Mouse (Mus musculus) ovary, postnatal 14 days (tissue): ENCODE measurements around the gene Lhfpl3.

ENCODE experiments used
- DNase-seq: peaks from one replicate; pipeline ENCODE4 v3.0.0; 2022; ENCODE audit warnings: low spot score

Gene Lhfpl3

DNA sequence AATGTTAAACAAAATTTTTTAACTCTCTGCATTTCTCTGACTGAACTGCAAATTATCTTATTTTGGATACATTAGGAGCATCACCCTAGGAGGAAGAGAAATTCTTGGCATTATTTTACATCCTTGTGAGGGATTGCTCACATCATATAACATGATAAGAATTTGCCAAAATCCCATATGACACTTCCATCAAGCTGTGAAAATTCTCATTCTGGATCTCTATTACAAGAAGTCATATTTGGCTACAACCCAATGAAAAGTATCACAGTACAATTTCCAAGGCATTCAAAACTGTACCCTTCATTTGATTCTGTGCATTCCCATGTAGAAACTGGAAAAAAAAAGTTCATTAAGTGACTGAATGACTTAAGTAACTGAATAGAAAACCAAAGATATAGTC, 180.3 kb downstream of the Lhfpl3 start:
- DNase-seq: no peak

- DNase-seq: no peak
Observed at GRCm38 (mm10) chr5:22928746-22929145, 182.9 kb downstream of the Lhfpl3 start.

GRCm38 (mm10) chr5:22943306-22943705, 197.4 kb downstream of the Lhfpl3 start:
- DNase-seq: peak; percentile 7

DNA sequence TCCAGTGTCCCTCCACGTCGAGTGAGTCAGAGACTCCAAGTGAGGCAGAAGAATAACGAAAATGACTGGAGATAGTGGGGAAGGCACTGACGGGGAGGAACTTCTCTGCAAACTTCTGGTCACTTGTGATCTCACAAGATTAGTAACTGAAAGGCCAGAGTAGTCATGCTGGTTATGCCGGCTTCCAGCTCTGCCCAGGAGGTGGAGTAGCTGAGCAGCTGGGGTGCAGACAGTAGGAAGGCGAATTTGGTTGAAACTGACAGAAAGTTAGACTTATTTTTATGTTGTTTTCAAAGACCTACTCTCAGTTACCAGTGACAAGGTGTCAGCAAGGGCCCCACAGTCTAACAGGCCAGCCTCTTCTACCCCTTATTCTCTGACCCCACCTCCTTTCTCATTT, 217.4 kb downstream of the Lhfpl3 start:
- DNase-seq: no peak

DNA sequence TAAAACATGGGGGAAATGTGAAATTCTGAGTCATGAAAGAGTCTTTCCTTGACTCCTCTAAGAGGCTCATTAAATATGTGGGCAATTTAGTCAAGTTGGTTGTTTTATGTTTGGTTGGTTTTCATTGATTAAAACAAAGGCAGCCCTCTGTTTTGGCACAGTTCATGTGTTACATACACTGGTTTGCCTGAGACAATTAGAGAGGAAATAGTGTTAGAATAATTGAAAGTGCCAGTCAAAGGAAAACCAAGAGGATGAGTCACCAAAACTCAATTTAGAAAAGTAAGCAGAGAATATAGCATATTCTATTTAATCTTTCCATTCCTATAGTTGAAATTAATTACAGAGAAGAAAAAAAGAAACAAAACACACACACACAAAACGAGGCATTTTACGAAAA, 240.9 kb downstream of the Lhfpl3 start:
- no peak for DNase-seq

GRCm38 (mm10) chr5:22999811-23000210, 254.0 kb downstream of the Lhfpl3 start:
- no peak for DNase-seq

DNA sequence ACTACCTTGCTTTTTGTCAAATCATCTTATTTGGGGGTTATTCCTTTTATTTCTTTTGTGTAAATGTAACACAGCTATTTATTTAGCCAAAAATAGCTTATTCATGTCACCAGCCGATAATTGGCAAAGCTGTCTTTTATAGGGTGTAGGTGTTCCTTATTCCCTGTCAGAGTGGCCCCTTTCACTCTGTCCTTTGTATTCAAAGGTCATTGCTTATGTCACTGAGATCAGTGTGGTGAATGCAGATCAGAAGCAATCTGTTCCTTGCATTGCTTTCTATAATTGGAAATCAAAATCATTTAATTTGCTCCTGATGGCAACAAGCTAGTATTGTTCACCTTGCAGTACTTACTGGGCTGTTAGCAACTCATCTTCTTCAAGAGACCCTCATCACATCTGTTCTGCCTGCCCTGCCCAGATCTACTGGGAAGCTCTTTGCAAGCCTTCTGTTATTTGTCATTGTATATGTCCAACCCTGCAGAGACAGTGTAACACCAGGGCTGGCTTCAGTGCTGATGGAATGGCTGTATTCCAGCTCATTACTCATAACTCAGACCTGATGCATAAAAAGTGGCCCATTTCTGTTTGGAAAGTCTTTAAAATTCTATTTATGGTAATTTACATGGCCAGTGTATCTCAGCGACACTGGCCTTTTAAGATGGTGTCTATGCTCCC, 257.4 kb downstream of the Lhfpl3 start:
- no peak for DNase-seq

- DNase-seq: no peak
Observed at GRCm38 (mm10) chr5:23006207-23006606, 260.3 kb downstream of the Lhfpl3 start.

DNA sequence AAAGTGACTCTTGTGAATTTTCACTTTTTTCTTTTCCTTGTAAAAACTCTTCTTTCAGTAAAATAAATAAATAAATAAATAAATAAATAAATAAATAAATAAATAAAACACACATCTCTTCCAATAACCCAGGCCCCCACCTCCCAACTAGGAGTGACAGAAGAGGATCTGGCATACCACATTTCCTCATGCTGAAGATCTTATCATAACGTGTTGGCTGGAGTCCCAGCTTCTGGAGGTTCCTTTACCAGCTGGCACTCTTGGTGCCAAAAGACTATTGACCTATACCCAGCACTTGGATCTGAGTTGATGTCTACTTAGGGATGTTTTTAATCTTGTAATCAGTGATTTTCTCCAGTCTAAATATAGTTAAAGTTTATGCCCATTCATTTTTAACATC, 264.6 kb downstream of the Lhfpl3 start:
- DNase-seq: no peak

DNA sequence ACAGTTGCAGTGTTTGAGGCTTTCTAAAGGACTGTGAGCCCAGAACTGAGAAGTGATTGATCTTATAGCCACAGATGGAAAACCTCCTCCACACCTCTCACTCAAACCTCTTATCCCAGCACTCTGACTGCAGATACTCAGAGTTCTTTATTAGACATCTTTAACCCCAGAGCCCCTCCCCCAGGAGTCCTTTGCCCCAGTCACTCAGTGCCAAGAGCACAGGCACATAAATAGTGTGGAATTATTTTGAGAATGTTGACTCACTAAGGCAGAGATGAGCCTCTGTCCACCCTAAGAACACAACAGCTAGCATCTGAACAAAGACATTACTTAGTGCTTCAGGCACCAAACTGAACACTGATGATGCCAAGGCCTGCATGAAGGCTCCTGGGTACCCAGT, 268.1 kb downstream of the Lhfpl3 start:
- DNase-seq: no peak

GRCm38 (mm10) chr5:23015587-23016335, 269.9 kb downstream of the Lhfpl3 start:
- DNase-seq: no peak

- no peak for DNase-seq
Observed at GRCm38 (mm10) chr5:23034944-23035726, 289.3 kb downstream of the Lhfpl3 start.

- no peak for DNase-seq
Observed at GRCm38 (mm10) chr5:23035727-23036029, 289.8 kb downstream of the Lhfpl3 start.

- DNase-seq: no peak
Observed at GRCm38 (mm10) chr5:23040429-23040828, 294.6 kb downstream of the Lhfpl3 start.

GRCm38 (mm10) chr5:23042862-23043261, 297.0 kb downstream of the Lhfpl3 start:
- DNase-seq: no peak

- DNase-seq: no peak
Observed at GRCm38 (mm10) chr5:23049083-23049663, 303.3 kb downstream of the Lhfpl3 start.

DNA sequence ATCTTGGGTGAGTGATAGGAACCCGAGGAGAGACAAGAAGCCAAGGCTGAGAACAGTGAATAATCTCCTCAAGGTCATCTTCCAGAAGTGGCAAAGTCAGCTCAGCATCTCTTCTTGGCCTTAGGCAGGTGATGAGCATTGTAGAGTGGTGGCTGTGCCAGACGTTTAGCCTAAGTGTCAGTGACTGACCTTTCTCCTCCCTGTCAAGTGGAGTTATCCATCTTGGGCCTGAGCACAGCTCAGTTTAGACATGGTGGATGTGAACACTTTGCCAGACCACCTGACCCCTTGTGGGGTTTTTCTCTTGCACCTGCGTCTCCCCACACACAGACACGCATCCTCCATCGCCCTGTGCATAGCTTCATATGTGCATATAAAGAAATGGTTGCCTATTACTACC, 305.6 kb downstream of the Lhfpl3 start:
- no peak for DNase-seq

GRCm38 (mm10) chr5:23094894-23095293, 349.0 kb downstream of the Lhfpl3 start:
- no peak for DNase-seq

DNA sequence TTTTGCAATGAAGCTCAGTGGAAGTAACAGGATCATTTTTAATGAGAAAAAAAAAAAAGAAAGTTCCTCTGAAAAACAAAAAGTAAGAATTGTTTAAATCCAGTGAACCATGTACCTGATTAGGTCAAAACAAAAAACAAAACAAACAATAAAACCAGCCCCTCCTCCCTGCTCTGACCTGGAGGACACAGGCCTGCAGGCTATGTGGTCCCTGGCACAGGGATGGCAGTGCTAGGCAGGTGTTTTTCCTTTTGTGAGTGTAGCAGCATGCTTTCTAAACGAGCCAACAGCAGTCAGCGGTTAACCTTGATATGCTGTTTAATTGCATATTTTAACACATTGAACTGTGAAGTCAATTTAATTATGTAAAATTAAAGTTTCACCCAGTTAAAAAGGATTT, 360.7 kb downstream of the Lhfpl3 start:
- DNase-seq: no peak

- no peak for DNase-seq
Observed at GRCm38 (mm10) chr5:23111307-23111706, 365.4 kb downstream of the Lhfpl3 start.

- no peak for DNase-seq
Observed at GRCm38 (mm10) chr5:23114249-23114648, 368.4 kb downstream of the Lhfpl3 start.

GRCm38 (mm10) chr5:23126851-23127250, 381.0 kb downstream of the Lhfpl3 start:
- DNase-seq: no peak
